Mouse (Mus musculus) granulocyte monocyte progenitor cell, adult 5-6 weeks (primary cell): ENCODE measurements around the gene Cdkal1. TPM values are rescaled to one million over a fixed set of nuclear protein-coding genes. Genes with fewer than 3 reads are reported as not detected.
A peak's percentile ranks its signal among the peaks of the same experiment; 100 is the strongest.

Experiments used
- ATAC-seq: replicated peaks from 2 replicates; pipeline ENCODE4 v1.8.0; 2016; ENCODE audit warnings: mild to moderate bottlenecking, moderate TSS enrichment, inconsistent platforms; ENCODE audit not compliant: poor library complexity, severe bottlenecking
- total RNA-seq, 2 experiments: library from RNA; stranded (forward) in 1 of 2; stranded (reverse) in 1 of 2; fragments of 200-712, 200-1000 nt in 1 of 2; fragments of >200 nt in 1 of 2; fragmentation: Nextera tagmentation in 1 of 2; gene quantifications; 2 replicates each; pipeline ENCODE4 v1.2.3; 2014 to 2017

Cdkal1 gene
- total RNA-seq, 2 experiments from 2014 or later, result 21.8 to 30.4 TPM

GRCm38 (mm10) chr13:29769647-29770436 lies 85.6 kb downstream of the Cdkal1 start:
- ATAC-seq, result peak; percentile 42; the same call in 1 of the 2 replicates

- peak; percentile 86 for ATAC-seq
These were observed 87.4 kb downstream of the Cdkal1 start for GRCm38 (mm10) chr13:29768104-29768503.

GRCm38 (mm10) chr13:29767587-29767986 lies 87.9 kb downstream of the Cdkal1 start:
- no peak for ATAC-seq

GRCm38 (mm10) chr13:29766377-29766776 lies 89.1 kb downstream of the Cdkal1 start:
- no peak for ATAC-seq

GRCm38 (mm10) chr13:29765296-29765695 lies 90.2 kb downstream of the Cdkal1 start:
- ATAC-seq, result no peak

- 0 out of 2 replicates have a peak, but pooled peaks have one; percentile 18 for ATAC-seq
These were observed 95.6 kb downstream of the Cdkal1 start for GRCm38 (mm10) chr13:29759691-29760467.

GRCm38 (mm10) chr13:29756052-29756451 lies 99.4 kb downstream of the Cdkal1 start:
- peak; percentile 75 for ATAC-seq

GRCm38 (mm10) chr13:29753254-29753653 lies 102.2 kb downstream of the Cdkal1 start:
- ATAC-seq, result no peak

GRCm38 (mm10) chr13:29752061-29752460 lies 103.4 kb downstream of the Cdkal1 start:
- ATAC-seq, result no peak

GRCm38 (mm10) chr13:29751201-29751600 lies 104.3 kb downstream of the Cdkal1 start:
- ATAC-seq, result no peak

- ATAC-seq, result no peak
These were observed 108.2 kb downstream of the Cdkal1 start for GRCm38 (mm10) chr13:29747347-29747647.

- peak; percentile 67 for ATAC-seq
These were observed 108.8 kb downstream of the Cdkal1 start for GRCm38 (mm10) chr13:29746501-29747346.

GRCm38 (mm10) chr13:29745073-29745472 lies 110.4 kb downstream of the Cdkal1 start:
- ATAC-seq, result no peak

GRCm38 (mm10) chr13:29744188-29744587 lies 111.3 kb downstream of the Cdkal1 start:
- no peak for ATAC-seq

- ATAC-seq, result no peak
These were observed 111.7 kb downstream of the Cdkal1 start for GRCm38 (mm10) chr13:29743761-29744160.

- ATAC-seq, result no peak
These were observed 117.6 kb downstream of the Cdkal1 start for GRCm38 (mm10) chr13:29737675-29738461.

GRCm38 (mm10) chr13:29734496-29734895 lies 121.0 kb downstream of the Cdkal1 start:
- no peak for ATAC-seq

GRCm38 (mm10) chr13:29726154-29726825 lies 129.2 kb downstream of the Cdkal1 start:
- ATAC-seq, result peak; percentile 67

GRCm38 (mm10) chr13:29724855-29725254 lies 130.6 kb downstream of the Cdkal1 start:
- ATAC-seq, result no peak
